Mouse (Mus musculus) liver, embryonic 11.5 days (tissue): ENCODE data around the gene Snrnp35. TPM values are rescaled to one million over a fixed set of nuclear protein-coding genes. Genes with fewer than 3 reads are reported as not detected.
A peak's percentile ranks its signal among the peaks of the same experiment; 100 is the strongest.

ENCODE experiments used
- ATAC-seq: fragments of 200-750 bp; cut with Nextera tagmentation; replicated peaks from 2 replicates; pipeline ENCODE4 v1.8.0; 2017; ENCODE audit warnings: moderate number of reproducible peaks, mild to moderate bottlenecking, moderate TSS enrichment, moderate library complexity; ENCODE audit not compliant: low FRiP score
- DNase-seq: peaks from one replicate; pipeline ENCODE4 v3.0.0-alpha.2; 2017; ENCODE audit warnings: low spot score
- H3K27ac ChIP-seq: fragments of 300-500 bp; sonication (generic); 2 replicates; pipeline ENCODE4 v1.5.1; 2014; ENCODE audit warnings: mild to moderate bottlenecking, low read depth, low read length, control low read depth
- H3K27me3 ChIP-seq: fragments of 300-500 bp; sonication (generic); replicated peaks from 2 replicates; pipeline ENCODE4 v1.6.1; 2014; ENCODE audit warnings: low read length, mixed read lengths; ENCODE audit not compliant: control insufficient read depth, insufficient read depth
- H3K36me3 ChIP-seq: fragments of 300-500 bp; sonication (generic); 2 replicates; pipeline ENCODE4 v1.6.1; 2014; ENCODE audit warnings: mild to moderate bottlenecking, low read length, moderate library complexity, mixed read lengths; ENCODE audit not compliant: control insufficient read depth, insufficient read depth
- H3K4me1 ChIP-seq: fragments of 300-500 bp; sonication (generic); replicated peaks from 2 replicates; pipeline ENCODE4 v1.6.1; 2014; ENCODE audit warnings: low read length, mixed read lengths; ENCODE audit not compliant: control insufficient read depth, insufficient read depth
- H3K4me2 ChIP-seq: fragments of 300-500 bp; sonication (generic); 2 replicates; pipeline ENCODE4 v1.6.1; 2014; ENCODE audit warnings: mild to moderate bottlenecking, control low read depth, moderate library complexity
- H3K4me3 ChIP-seq: fragments of 300-500 bp; sonication (generic); 2 replicates; pipeline ENCODE4 v1.5.1; 2014; ENCODE audit warnings: low read depth, low read length, control low read depth
- H3K9ac ChIP-seq: fragments of 300-500 bp; sonication (generic); 2 replicates; pipeline ENCODE4 v1.6.1; 2014; ENCODE audit warnings: low read depth, low read length, control low read depth
- H3K9me3 ChIP-seq: fragments of 300-500 bp; sonication (generic); 2 replicates; pipeline ENCODE4 v1.6.1; 2016; ENCODE audit warnings: low read length, inconsistent platforms, mixed read lengths; ENCODE audit not compliant: control insufficient read depth
- WGBS: fragments of 180-500 bp; shearing (Covaris S2); extraction: QIAGEN DNeasy Blood & Tissue Kit; methylation state at CpG from one replicate; pipeline ENCODE4 v1.1.7; 2014; 5-methylcytosine and 5-hydroxymethylcytosine counted together
- polyA plus RNA-seq: library from polyadenylated mRNA; unstranded; fragments of >200 nt; fragmentation: Nextera tagmentation; extraction: Ambion mirVana; gene quantifications from 2 replicates; pipeline ENCODE4 v1.2.1, GENCODE M21; 2014

Gene Snrnp35
- polyA plus RNA-seq, 1 experiment from 2014 or later, result 14.0 TPM

DNA sequence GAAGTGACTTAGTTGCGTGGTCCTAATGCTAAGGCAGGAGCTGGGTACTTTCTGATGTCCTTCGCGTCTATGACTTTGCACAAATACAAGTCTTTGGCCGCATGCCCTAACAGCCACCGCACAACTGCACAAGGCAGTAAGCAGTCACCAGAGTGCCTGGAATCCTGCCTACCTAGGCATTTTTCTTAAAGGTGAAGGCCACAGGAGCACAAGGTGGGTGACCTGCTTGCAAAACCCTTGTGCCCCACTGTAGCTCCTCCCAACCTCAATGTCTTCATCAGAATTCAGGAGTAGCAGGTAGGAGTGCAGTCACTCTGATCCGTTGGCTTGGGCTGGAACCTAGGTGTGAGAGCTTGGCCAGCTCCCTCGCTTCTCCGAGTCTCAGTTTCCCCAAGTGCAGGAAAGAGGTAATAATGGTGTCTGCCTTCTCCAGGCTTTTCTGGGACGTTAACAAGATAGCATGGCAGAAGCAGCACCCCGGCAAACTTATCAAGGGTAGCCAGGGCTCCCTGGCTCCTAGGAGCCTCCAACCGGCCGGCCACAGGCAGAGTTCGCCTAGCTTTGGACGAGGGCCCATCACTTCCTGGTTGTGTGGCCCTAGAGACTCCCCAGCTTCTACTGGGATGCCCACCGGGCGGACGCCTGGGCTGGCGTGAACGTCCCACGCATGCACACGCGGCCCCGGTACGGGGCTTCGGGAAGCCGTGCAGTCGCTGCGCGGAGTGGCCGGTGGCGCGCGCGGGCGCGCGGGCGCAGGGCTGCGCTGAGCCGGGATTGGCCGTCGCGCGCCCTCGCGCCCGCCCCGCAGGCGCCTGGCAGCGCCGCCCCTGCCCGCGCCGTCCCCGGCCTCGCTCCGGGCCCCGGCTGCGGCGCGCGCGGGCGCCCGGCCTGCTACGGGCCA, 38.0 kb upstream of the Snrnp35 start:
- Histone ChIP-seq H3K4me2 (peak overlapping the region; percentile 83), H3K9me3 (no peaks in the 10 kb centered on the region), H3K27me3 (no peaks in the 10 kb centered on the region), H3K27ac (peak overlapping the region; percentile 97), H3K36me3 (peaks cover 25% of the 10 kb centered on the region), H3K4me1 (peaks cover 38% of the 10 kb centered on the region), H3K9ac (peak overlapping the region; percentile 94), H3K4me3 (peak overlapping the region; percentile 96)
- DNase-seq (peak; percentile 82), ATAC-seq (peak; percentile 80)
- 6% methylated on average over 46 of the region's 66 CpGs for WGBS

- peaks cover 47% of the 10 kb centered on the region for H3K4me1 ChIP-seq
Observed at GRCm38 (mm10) chr5:124445621-124446293, 37.2 kb upstream of the Snrnp35 start.

DNA sequence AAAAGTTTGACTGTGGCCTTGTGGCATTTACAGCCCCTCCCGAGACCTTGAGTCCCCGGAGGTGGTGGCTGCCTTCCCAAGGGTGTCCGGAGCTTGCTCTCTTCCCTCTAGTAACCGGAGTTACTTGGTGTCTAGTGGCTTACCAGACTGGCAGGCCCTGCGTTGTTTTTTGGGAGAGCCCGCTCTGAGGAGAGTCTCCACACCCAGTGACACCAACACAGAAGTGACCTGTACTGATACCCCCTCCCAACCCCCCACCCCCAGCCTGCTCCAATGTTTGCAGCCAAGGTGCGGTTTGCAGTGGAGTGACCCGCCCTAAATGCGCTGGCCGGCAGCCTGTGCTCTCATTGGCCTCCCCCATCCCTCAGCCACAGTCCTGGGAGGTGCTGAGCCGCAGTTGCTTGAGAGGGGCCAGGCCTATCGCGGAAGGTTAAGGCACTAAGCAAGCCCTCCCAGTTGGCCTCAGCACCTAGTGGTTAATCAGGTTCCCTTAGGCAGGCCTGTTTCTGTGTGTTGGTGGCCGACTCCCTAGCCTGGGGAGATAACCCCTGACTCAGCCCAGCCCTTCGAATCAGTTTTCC, 36.5 kb upstream of the Snrnp35 start:
- ATAC-seq (peak; percentile 87), DNase-seq (peak; percentile 80)
- Histone ChIP-seq H3K4me2 (peak overlapping the region; percentile 83), H3K4me3 (peak overlapping the region; percentile 96), H3K9ac (peak overlapping the region; percentile 94), H3K9me3 (no peaks in the 10 kb centered on the region), H3K36me3 (peaks cover 39% of the 10 kb centered on the region), H3K27ac (peak overlapping the region; percentile 97), H3K4me1 (peaks cover 53% of the 10 kb centered on the region), H3K27me3 (no peaks in the 10 kb centered on the region)
- 1% methylated on average over 15 of the region's 15 CpGs for WGBS

More at GRCm38 (mm10) chr5:124445621-124446293, 37.2 kb upstream of the Snrnp35 start:
- ATAC-seq, result peak; percentile 53
- peak overlapping the region; percentile 96 for H3K4me3 ChIP-seq
- H3K9ac ChIP-seq, result peak overlapping the region; percentile 94
- under 1% methylated on average over 34 of the region's 77 CpGs for WGBS
- H3K27me3 ChIP-seq, result no peaks in the 10 kb centered on the region
- H3K36me3 ChIP-seq, result peaks cover 33% of the 10 kb centered on the region
- H3K9me3 ChIP-seq, result no peaks in the 10 kb centered on the region
- H3K27ac ChIP-seq, result peak overlapping the region; percentile 97
- H3K4me2 ChIP-seq, result peak overlapping the region; percentile 83
- peak; percentile 75 for DNase-seq

DNA sequence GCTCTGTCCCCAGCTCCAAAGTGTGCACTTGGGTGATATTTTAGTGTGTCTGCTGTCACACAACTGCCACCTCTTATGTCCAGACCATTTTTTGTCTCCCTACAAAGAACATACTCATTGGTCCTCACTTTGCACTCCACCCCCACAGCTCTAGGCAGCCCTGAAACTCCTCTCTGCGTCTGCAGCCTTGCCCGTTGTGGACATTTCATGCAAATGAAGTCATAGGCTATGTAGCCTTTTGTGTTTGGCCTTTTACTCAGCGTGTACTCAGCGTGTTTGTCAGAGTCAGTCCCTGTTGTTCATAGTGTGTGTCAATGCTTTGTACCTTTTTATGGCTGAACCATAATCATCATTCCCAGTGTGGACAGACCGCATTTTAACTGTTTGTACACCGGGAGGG, 33.4 kb upstream of the Snrnp35 start:
- H3K4me2 ChIP-seq, result no peak overlapping the region; the same call in 1 of the 2 replicates

DNA sequence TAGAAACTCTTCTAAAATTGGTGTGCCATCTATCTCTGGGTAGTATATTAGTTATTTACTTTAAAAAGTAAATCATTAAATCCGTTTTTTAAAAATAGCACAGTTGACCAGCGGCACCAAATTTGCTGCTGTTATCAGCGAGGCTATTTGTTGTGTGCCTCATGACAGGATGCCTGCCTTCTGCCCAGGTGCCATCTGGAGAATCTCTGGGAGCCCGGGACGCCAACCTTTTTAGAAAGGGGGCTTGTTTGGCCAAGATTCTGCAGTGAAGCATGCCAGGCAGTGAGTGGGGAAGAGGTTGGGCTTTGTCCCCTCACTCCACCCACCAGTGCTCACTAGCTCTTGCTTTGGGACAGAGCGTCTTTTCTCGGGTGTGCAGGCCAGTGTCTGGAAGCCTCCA, 32.9 kb upstream of the Snrnp35 start:
- DNase-seq, result no peak
- peak overlapping the region; percentile 44; the same call in 1 of the 2 replicates for H3K27ac ChIP-seq
- peaks cover 40% of the 10 kb centered on the region for H3K4me1 ChIP-seq

More for the DNA sequence above, 33.4 kb upstream of the Snrnp35 start:
- peaks cover 60% of the 10 kb centered on the region for H3K36me3 ChIP-seq
- 81% methylated on average over 6 of the region's 6 CpGs for WGBS
- peak overlapping the region; percentile 35; the same call in 1 of the 2 replicates for H3K9ac ChIP-seq
- H3K4me3 ChIP-seq, result no peak overlapping the region
- no peak overlapping the region for H3K27ac ChIP-seq
- H3K4me1 ChIP-seq, result peaks cover 44% of the 10 kb centered on the region
- no peak for DNase-seq
- H3K9me3 ChIP-seq, result no peaks in the 10 kb centered on the region
- H3K27me3 ChIP-seq, result no peaks in the 10 kb centered on the region
- no peak for ATAC-seq

DNA sequence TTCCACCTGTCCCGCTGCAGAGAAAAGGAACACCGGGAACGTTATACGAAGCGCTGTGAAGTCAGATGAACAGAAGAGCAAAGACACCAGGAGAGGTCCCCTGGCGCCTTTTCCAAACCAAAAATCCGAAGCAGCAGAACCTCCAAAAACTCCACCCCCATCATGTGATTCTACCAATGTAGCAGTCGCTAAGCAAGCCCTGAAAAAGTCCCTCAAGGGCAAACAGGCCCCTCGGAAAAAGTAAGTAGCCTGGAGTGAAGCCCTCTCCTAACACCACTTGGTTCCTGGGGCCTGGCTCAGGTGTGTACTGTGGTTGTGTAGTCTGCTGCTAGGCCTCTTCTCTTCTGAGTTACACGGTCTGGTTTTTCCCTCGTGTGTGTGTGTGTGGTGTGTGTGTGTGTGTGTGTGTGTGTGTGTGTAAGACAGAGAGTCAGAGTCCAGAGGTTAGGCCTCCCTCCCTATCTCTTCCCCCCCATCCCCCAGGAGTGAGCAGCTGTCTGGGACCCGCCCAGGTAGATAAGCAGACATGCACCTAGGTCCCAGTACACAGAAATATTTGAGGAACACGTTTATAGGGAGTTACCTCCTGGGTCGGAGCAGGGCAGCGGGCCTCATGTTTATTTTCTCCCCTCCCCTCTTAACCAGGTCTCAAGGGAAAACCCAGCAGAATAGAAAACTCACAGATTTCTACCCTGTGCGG, 32.1 kb upstream of the Snrnp35 start:
- Histone ChIP-seq H3K9ac (peak overlapping the region; percentile 40), H3K4me3 (no peak overlapping the region)

More for the DNA sequence above, 32.9 kb upstream of the Snrnp35 start:
- peak overlapping the region; percentile 40 for H3K9ac ChIP-seq
- H3K36me3 ChIP-seq, result peaks cover 63% of the 10 kb centered on the region
- H3K27me3 ChIP-seq, result no peaks in the 10 kb centered on the region
- WGBS, result 84% methylated on average over 7 of the region's 7 CpGs
- peak overlapping the region; percentile 24; the same call in 1 of the 2 replicates for H3K4me2 ChIP-seq
- H3K4me3 ChIP-seq, result no peak overlapping the region
- no peak for ATAC-seq
- no peaks in the 10 kb centered on the region for H3K9me3 ChIP-seq

DNA sequence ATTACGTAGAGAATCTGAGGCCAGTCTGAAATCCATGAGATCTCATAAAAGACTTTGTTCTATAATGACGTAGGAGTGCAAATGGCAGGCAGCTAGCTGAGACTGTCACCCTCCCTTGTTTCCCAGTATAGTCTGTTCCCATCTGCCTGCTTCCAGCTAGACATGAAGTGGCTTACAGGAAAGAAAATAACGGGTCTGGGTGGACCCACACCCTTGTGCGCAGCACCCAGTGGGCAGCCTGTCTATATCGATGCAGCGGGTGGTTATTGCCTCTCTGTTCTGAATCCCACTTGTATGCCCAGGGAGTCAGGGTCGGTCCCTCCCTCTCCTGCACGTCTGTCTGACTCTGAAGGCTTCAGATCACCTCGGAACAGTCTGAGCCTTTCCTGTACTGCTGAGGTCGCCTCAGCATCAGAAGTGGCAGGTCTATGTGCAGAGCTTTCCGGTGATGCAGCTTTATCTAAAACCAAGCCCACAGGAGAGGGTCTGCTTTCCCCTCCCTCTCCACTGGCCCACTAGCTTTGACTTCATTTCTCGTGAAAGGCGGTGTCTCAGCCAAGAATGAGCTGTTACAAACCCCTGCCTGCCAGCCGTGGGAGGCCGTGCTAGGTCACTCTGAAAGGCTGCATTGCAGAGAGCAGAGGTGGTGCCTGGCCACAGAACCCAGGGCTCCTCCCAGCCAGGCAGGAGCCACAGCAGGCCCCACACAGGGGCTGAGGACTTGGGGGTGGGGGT, 30.3 kb upstream of the Snrnp35 start:
- no peak overlapping the region; the same call in 1 of the 2 replicates for H3K27ac ChIP-seq
- H3K4me2 ChIP-seq, result no peak overlapping the region
- H3K9ac ChIP-seq, result peak overlapping the region; percentile 17; the same call in 1 of the 2 replicates
- H3K4me1 ChIP-seq, result peaks cover 31% of the 10 kb centered on the region
- no peak for ATAC-seq
- H3K27me3 ChIP-seq, result no peaks in the 10 kb centered on the region
- no peak for DNase-seq
- H3K36me3 ChIP-seq, result peaks cover 76% of the 10 kb centered on the region
- no peak overlapping the region for H3K4me3 ChIP-seq
- 83% methylated on average over 15 of the region's 15 CpGs for WGBS
- H3K9me3 ChIP-seq, result no peaks in the 10 kb centered on the region

More for the DNA sequence above, 32.1 kb upstream of the Snrnp35 start:
- no peak for DNase-seq
- peak; percentile 22; the same call in 1 of the 2 replicates for ATAC-seq
- H3K4me1 ChIP-seq, result peaks cover 40% of the 10 kb centered on the region
- no peaks in the 10 kb centered on the region for H3K9me3 ChIP-seq
- H3K27ac ChIP-seq, result peak overlapping the region; percentile 44
- H3K4me2 ChIP-seq, result peak overlapping the region; percentile 24
- 74% methylated on average over 16 of the region's 16 CpGs for WGBS
- H3K27me3 ChIP-seq, result no peaks in the 10 kb centered on the region
- H3K36me3 ChIP-seq, result peaks cover 65% of the 10 kb centered on the region
